Mouse (Mus musculus) intestine, postnatal 0 days (tissue): Measurements from ENCODE around the gene Fam160a1. TPM values are rescaled to one million over a fixed set of nuclear protein-coding genes. Genes with fewer than 3 reads are reported as not detected.

Experiments used
- ATAC-seq: fragments of 200-750 bp; cut with Nextera tagmentation; 2 replicates; pipeline ENCODE4 v1.8.0; 2017; ENCODE audit warnings: mild to moderate bottlenecking, moderate TSS enrichment, moderate library complexity
- H3K27ac ChIP-seq: fragments of 300-500 bp; sonication (generic); 2 replicates; pipeline ENCODE4 v1.5.1; 2014; ENCODE audit warnings: mild to moderate bottlenecking, low read depth, low read length, moderate library complexity
- H3K27me3 ChIP-seq: fragments of 300-500 bp; sonication (generic); replicated peaks from 2 replicates; pipeline ENCODE4 v1.6.1; 2014; ENCODE audit warnings: low read length, mixed read lengths; ENCODE audit not compliant: control insufficient read depth, insufficient read depth
- H3K36me3 ChIP-seq: fragments of 300-500 bp; sonication (generic); 2 replicates; pipeline ENCODE4 v1.6.1; 2014; ENCODE audit warnings: mild to moderate bottlenecking, moderate library complexity; ENCODE audit not compliant: control insufficient read depth, insufficient read depth
- H3K4me1 ChIP-seq: fragments of 300-500 bp; sonication (generic); replicated peaks from 2 replicates; pipeline ENCODE4 v1.6.1; 2014; ENCODE audit warnings: antibody characterized with exemption, low read length, mixed read lengths; ENCODE audit not compliant: control insufficient read depth, insufficient read depth
- H3K4me2 ChIP-seq: fragments of 300-500 bp; sonication (generic); replicated peaks from 2 replicates; pipeline ENCODE4 v1.6.1; 2014; ENCODE audit warnings: low read depth, mild to moderate bottlenecking, moderate library complexity
- H3K4me3 ChIP-seq: fragments of 300-500 bp; sonication (generic); 2 replicates; pipeline ENCODE4 v1.5.1; 2014; ENCODE audit warnings: low read depth, low read length
- H3K9ac ChIP-seq: fragments of 300-500 bp; sonication (generic); 2 replicates; pipeline ENCODE4 v1.6.1; 2014; ENCODE audit warnings: mild to moderate bottlenecking, low read depth, low read length
- H3K9me3 ChIP-seq: fragments of 300-500 bp; sonication (generic); 2 replicates; pipeline ENCODE4 v1.6.1; 2016; ENCODE audit warnings: mixed run types; ENCODE audit not compliant: control insufficient read depth
- CTCF ChIP-seq: sonication (generic); IDR thresholded peaks from 2 replicates; pipeline ENCODE4 v1.5.1; 2016; ENCODE audit warnings: low read depth, mild to moderate bottlenecking, control low read depth, antibody characterized with exemption, moderate library complexity
- WGBS: fragments of 180-500 bp; shearing (Covaris S2); extraction: QIAGEN DNeasy Blood & Tissue Kit; methylation state at CpG from one replicate; pipeline ENCODE4 v1.1.7; 2014; 5-methylcytosine and 5-hydroxymethylcytosine counted together
- polyA plus RNA-seq: library from polyadenylated mRNA; unstranded; fragments of >200 nt; fragmentation: Nextera tagmentation; extraction: Ambion mirVana; gene quantifications from 2 replicates; pipeline ENCODE4 v1.2.1, GENCODE M21; 2015

Fam160a1 gene
- polyA plus RNA-seq, 1 experiment from 2014 or later: 2.6 TPM

- Histone ChIP-seq H3K4me3 (no peak overlapping the region), H3K4me2 (no peak overlapping the region), H3K27me3 (no peaks in the 10 kb centered on the region), H3K27ac (no peak overlapping the region), H3K36me3 (no peaks in the 10 kb centered on the region), H3K4me1 (no peaks in the 10 kb centered on the region), H3K9ac (no peak overlapping the region), H3K9me3 (no peaks in the 10 kb centered on the region)
- TF ChIP-seq CTCF: no peak
- WGBS: 74% methylated on average over 1 of the region's 1 CpGs
- ATAC-seq: no peak
These were observed 14.7 kb upstream of the Fam160a1 start for GRCm38 (mm10) chr3:85831785-85832184.

- Histone ChIP-seq H3K4me1 (no peaks in the 10 kb centered on the region), H3K4me3 (no peak overlapping the region), H3K9ac (no peak overlapping the region), H3K27ac (no peak overlapping the region), H3K9me3 (no peaks in the 10 kb centered on the region), H3K4me2 (no peak overlapping the region), H3K36me3 (no peaks in the 10 kb centered on the region), H3K27me3 (no peaks in the 10 kb centered on the region)
- no peak for ATAC-seq
- WGBS: 51% methylated on average over 4 of the region's 4 CpGs
- TF ChIP-seq CTCF: no peak
These were observed 12.0 kb upstream of the Fam160a1 start for GRCm38 (mm10) chr3:85829047-85829446.

- no peaks in the 10 kb centered on the region for H3K27me3 ChIP-seq
- no peak for TF ChIP-seq CTCF
- H3K27ac ChIP-seq: no peak overlapping the region
- no peak overlapping the region for H3K4me2 ChIP-seq
- ATAC-seq: no peak
- no peaks in the 10 kb centered on the region for H3K9me3 ChIP-seq
- no peak overlapping the region for H3K9ac ChIP-seq
- H3K4me3 ChIP-seq: no peak overlapping the region
- H3K4me1 ChIP-seq: no peaks in the 10 kb centered on the region
- WGBS: 89% methylated on average over 6 of the region's 6 CpGs
- H3K36me3 ChIP-seq: no peaks in the 10 kb centered on the region
These were observed 10.7 kb upstream of the Fam160a1 start for GRCm38 (mm10) chr3:85827815-85828214.

- Histone ChIP-seq H3K9ac (no peak overlapping the region), H3K9me3 (no peaks in the 10 kb centered on the region), H3K36me3 (no peaks in the 10 kb centered on the region), H3K4me2 (no peak overlapping the region), H3K27me3 (no peaks in the 10 kb centered on the region), H3K4me3 (no peak overlapping the region), H3K27ac (no peak overlapping the region), H3K4me1 (no peaks in the 10 kb centered on the region)
- TF ChIP-seq CTCF: no peak
- no peak for ATAC-seq
- 76% methylated on average over 4 of the region's 4 CpGs for WGBS
These were observed 10.2 kb upstream of the Fam160a1 start for GRCm38 (mm10) chr3:85827283-85827682.

- Histone ChIP-seq H3K4me1 (no peaks in the 10 kb centered on the region), H3K27ac (no peak overlapping the region), H3K27me3 (no peaks in the 10 kb centered on the region), H3K4me2 (no peak overlapping the region), H3K4me3 (no peak overlapping the region), H3K36me3 (no peaks in the 10 kb centered on the region), H3K9me3 (no peaks in the 10 kb centered on the region), H3K9ac (no peak overlapping the region)
- no peak for TF ChIP-seq CTCF
- ATAC-seq: no peak
- WGBS: 78% methylated on average over 15 of the region's 15 CpGs
These were observed 3.9 kb upstream of the Fam160a1 start for GRCm38 (mm10) chr3:85820839-85821548.

- Histone ChIP-seq H3K9ac (no peak overlapping the region), H3K27me3 (no peaks in the 10 kb centered on the region), H3K27ac (no peak overlapping the region), H3K4me3 (no peak overlapping the region), H3K4me1 (no peaks in the 10 kb centered on the region), H3K4me2 (no peak overlapping the region), H3K36me3 (no peaks in the 10 kb centered on the region), H3K9me3 (no peaks in the 10 kb centered on the region)
- 69% methylated on average over 3 of the region's 3 CpGs for WGBS
- TF ChIP-seq CTCF: no peak
- ATAC-seq: no peak
These were observed 2.2 kb upstream of the Fam160a1 start for GRCm38 (mm10) chr3:85819319-85819718.

- no peak for TF ChIP-seq CTCF
- Histone ChIP-seq H3K27me3 (no peaks in the 10 kb centered on the region), H3K9me3 (no peaks in the 10 kb centered on the region), H3K4me2 (no peak overlapping the region), H3K27ac (no peak overlapping the region), H3K4me3 (no peak overlapping the region), H3K9ac (no peak overlapping the region), H3K4me1 (no peaks in the 10 kb centered on the region), H3K36me3 (no peaks in the 10 kb centered on the region)
- no peak for ATAC-seq
- 49% methylated on average over 7 of the region's 7 CpGs for WGBS
These were observed 2.9 kb downstream of the Fam160a1 start for GRCm38 (mm10) chr3:85814241-85814640.
